Mouse (Mus musculus) effector memory CD4-positive, alpha-beta T cell, adult 5 months (primary cell): ENCODE data around the gene Foxj2. TPM values are rescaled to one million over a fixed set of nuclear protein-coding genes. Genes with fewer than 3 reads are reported as not detected.

Experiments
- polyA plus RNA-seq: library from polyadenylated mRNA; unstranded; fragments of 100-300 nt; shearing (Covaris generic); gene quantifications from one replicate; pipeline ENCODE4 v1.2.1, GENCODE M21; 2017

Gene Foxj2
- 38.5 TPM for polyA plus RNA-seq

GRCm38 (mm10) chr6:122819306-122820070 lies at the start of gene Foxj2:
TSS of gene Foxj2 (plus strand) at chr6:122819914.

DNA sequence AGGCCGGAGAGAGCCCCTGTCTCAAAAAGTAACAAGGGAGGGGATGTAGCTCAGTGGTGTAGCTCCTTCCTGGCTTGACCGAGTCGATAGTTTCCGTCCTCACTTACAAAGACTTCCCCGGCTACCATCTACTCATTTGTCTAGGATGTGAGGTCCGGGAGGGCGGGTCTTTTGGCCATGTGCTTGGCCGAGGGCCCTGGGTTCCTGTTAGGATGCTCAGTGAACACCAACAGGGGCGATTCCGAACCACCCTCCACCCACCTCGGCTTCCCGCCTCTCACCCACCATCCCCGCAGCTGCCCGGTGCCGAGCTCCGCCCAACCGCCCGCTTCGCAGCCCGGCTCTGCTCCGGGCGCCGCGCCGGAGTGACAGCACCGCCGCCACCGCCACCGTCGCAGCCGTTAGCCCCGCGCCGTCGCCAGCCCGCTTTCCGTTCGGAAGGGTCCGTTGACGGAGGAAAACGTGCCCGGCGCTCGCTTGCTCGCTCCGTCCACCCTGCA lies 18.4 kb upstream of the Foxj2 start, which contains the start of gene Slc2a3:
Slc2a3 (minus strand) TSS at position 340 of the 500 bp plus-strand sequence.

GRCm38 (mm10) chr6:122855955-122856354 lies 36.2 kb downstream of the Foxj2 start, which contains the start of gene C3ar1:
TSS of gene C3ar1 (minus strand) at chr6:122856161.

DNA sequence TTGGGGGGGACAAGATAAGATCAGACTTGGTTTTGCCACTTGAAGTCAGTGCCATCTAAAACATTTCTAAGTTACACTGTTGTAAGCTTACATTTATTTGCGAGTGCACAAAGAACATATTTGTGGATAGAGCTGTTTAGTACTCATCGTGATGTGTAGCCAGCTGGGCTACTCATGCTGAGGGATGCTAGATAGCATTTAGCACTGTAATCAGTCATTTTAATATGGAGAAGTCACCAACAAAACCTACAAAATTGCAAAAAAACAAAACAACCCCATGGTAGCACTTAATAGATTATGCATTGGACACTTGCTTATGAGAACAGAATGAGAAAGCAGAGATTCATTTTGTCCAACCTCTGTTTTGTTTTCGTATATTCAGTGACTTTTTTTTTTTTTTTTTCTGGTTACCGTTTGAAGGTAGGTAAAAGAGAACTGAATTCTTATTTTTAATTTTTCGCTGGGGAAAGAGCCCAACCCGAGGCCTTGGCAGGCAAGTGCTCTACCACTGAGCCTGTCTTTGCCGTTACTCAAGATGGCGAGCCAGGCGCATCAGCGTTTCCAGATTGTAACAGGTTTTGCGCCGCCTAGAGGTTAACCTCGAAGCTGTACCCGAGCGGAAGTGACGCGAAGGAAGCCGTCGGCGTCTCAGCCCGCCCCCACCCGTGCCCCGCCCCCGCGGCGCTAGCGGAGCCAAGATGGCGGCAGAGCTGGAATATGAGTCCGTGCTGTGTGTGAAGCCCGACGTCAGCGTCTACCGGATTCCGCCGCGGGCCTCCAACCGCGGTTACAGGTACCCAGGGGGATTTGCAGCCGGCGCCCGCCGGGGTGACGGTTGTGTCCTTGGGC lies 54.4 kb downstream of the Foxj2 start, which contains the start of gene Necap1:
Necap1 (plus strand) TSS at position 604 of the 849 bp plus-strand sequence.

Other genes with a start within 250 kb of the Foxj2 start
- 9.9 TPM for gene Apobec1, start 217.5 kb upstream of the Foxj2 start, polyA plus RNA-seq
- gene Gdf3, start 209.8 kb upstream of the Foxj2 start, polyA plus RNA-seq: not detected
- gene Dppa3, start 193.5 kb upstream of the Foxj2 start, polyA plus RNA-seq: not detected
- gene Nanog, start 112.4 kb upstream of the Foxj2 start, polyA plus RNA-seq: not detected
- gene Slc2a3, start 18.3 kb upstream of the Foxj2 start, polyA plus RNA-seq: 26.0 TPM
- not detected for gene C3ar1, start 36.2 kb downstream of the Foxj2 start, polyA plus RNA-seq
- 39.7 TPM for gene Necap1, start 54.6 kb downstream of the Foxj2 start, polyA plus RNA-seq
- gene Clec4a1, start 101.9 kb downstream of the Foxj2 start, polyA plus RNA-seq: not detected
- not detected for gene Clec4a3, start 132.6 kb downstream of the Foxj2 start, polyA plus RNA-seq
- not detected for gene Clec4a4, start 170.5 kb downstream of the Foxj2 start, polyA plus RNA-seq
- gene Clec4b1, start 230.0 kb downstream of the Foxj2 start, polyA plus RNA-seq: not detected